Mouse (Mus musculus) heart, postnatal 0 days (tissue): ENCODE results near the gene Dnajc8.
"Not testable (repeated sequence)": the region's sequence is repeated elsewhere in the genome, so short reads cannot be mapped to it uniquely, and the experiment has no call there.

Experiments
- CTCF ChIP-seq: IDR thresholded peaks from 2 replicates; pipeline ENCODE4 v1.5.1; 2016; ENCODE audit warnings: antibody characterized with exemption, control low read depth, low read depth
- EP300 ChIP-seq: IDR thresholded peaks from 2 replicates; pipeline ENCODE4 v1.6.1; 2016; ENCODE audit warnings: antibody characterized with exemption, low read depth

- not testable (repeated sequence) for TF ChIP-seq CTCF, EP300
Observed at GRCm38 (mm10) chr4:132555550-132555949, 20.2 kb downstream of the Dnajc8 start.
